Mouse (Mus musculus): ENCODE measurements around the gene Lgi4. TPM values are rescaled to one million over a fixed set of nuclear protein-coding genes. Genes with fewer than 3 reads are reported as not detected.

Lgi4 gene
- polyA plus RNA-seq, 1 experiment from 2014 or later: 0.29 TPM

GRCm38 (mm10) chr7:31052636-31053434 is 6.3 kb upstream of the Lgi4 start:
- ATAC-seq (ENCODE audit: low FRiP score): no peak
- Histone ChIP-seq H3K36me3 (replicated peaks) (no peaks in the 10 kb centered on the region), H3K9me3 (0 out of 2 replicates have a peak, but pooled peaks cover 2% of the 10 kb centered on the region), H3K4me3 (replicated peaks) (peak overlapping the region; percentile 25), H3K4me2 (peak overlapping the region; percentile 36), H3K4me1 (peaks cover 52% of the 10 kb centered on the region), H3K9ac (no peak overlapping the region), H3K27me3 (peaks cover 79% of the 10 kb centered on the region), H3K27ac (no peak overlapping the region)
- WGBS: under 1% methylated on average over 34 of the region's 34 CpGs

GRCm38 (mm10) chr7:31053882-31054447 is 5.2 kb upstream of the Lgi4 start:
- H3K9ac ChIP-seq: no peak overlapping the region
- H3K4me3 ChIP-seq (replicated peaks): no peak overlapping the region
- H3K9me3 ChIP-seq: 0 out of 2 replicates have a peak, but pooled peaks cover 2% of the 10 kb centered on the region
- no peak overlapping the region for H3K27ac ChIP-seq
- H3K4me2 ChIP-seq: no peak overlapping the region
- H3K4me1 ChIP-seq: peaks cover 52% of the 10 kb centered on the region
- H3K27me3 ChIP-seq: peaks cover 72% of the 10 kb centered on the region
- WGBS: 31% methylated on average over 10 of the region's 10 CpGs
- ATAC-seq (ENCODE audit: low FRiP score): no peak
- H3K36me3 ChIP-seq (replicated peaks): no peaks in the 10 kb centered on the region

GRCm38 (mm10) chr7:31054661-31055320 is 4.4 kb upstream of the Lgi4 start:
- Histone ChIP-seq H3K4me3 (replicated peaks) (no peak overlapping the region), H3K36me3 (replicated peaks) (no peaks in the 10 kb centered on the region), H3K4me2 (no peak overlapping the region), H3K9ac (no peak overlapping the region), H3K27me3 (peaks cover 64% of the 10 kb centered on the region), H3K4me1 (peaks cover 50% of the 10 kb centered on the region), H3K9me3 (0 out of 2 replicates have a peak, but pooled peaks cover 2% of the 10 kb centered on the region), H3K27ac (no peak overlapping the region)
- WGBS: 45% methylated on average over 11 of the region's 11 CpGs
- no peak for ATAC-seq (ENCODE audit: low FRiP score)

GRCm38 (mm10) chr7:31055354-31055824 is 3.8 kb upstream of the Lgi4 start:
- H3K9ac ChIP-seq: no peak overlapping the region
- H3K36me3 ChIP-seq (replicated peaks): no peaks in the 10 kb centered on the region
- peaks cover 44% of the 10 kb centered on the region for H3K4me1 ChIP-seq
- peaks cover 58% of the 10 kb centered on the region for H3K27me3 ChIP-seq
- WGBS: 2% methylated on average over 9 of the region's 10 CpGs
- no peak for ATAC-seq (ENCODE audit: low FRiP score)
- 0 out of 2 replicates have a peak overlapping the region, but pooled peaks have one; percentile 8 for H3K4me2 ChIP-seq
- no peaks in the 10 kb centered on the region for H3K9me3 ChIP-seq
- H3K4me3 ChIP-seq (replicated peaks): no peak overlapping the region
- H3K27ac ChIP-seq: no peak overlapping the region

- Histone ChIP-seq H3K27me3 (peaks cover 53% of the 10 kb centered on the region), H3K27ac (no peak overlapping the region), H3K4me2 (no peak overlapping the region), H3K9ac (no peak overlapping the region), H3K36me3 (replicated peaks) (no peaks in the 10 kb centered on the region), H3K4me1 (peaks cover 40% of the 10 kb centered on the region), H3K9me3 (no peaks in the 10 kb centered on the region), H3K4me3 (replicated peaks) (no peak overlapping the region)
- WGBS: 32% methylated on average over 3 of the region's 4 CpGs
- ATAC-seq (ENCODE audit: low FRiP score): no peak
Observed at GRCm38 (mm10) chr7:31055883-31056282, 3.3 kb upstream of the Lgi4 start.

GRCm38 (mm10) chr7:31056448-31056847 is 2.7 kb upstream of the Lgi4 start:
- Histone ChIP-seq H3K4me2 (no peak overlapping the region), H3K4me1 (peaks cover 34% of the 10 kb centered on the region), H3K9ac (no peak overlapping the region), H3K27me3 (peaks cover 48% of the 10 kb centered on the region), H3K27ac (no peak overlapping the region), H3K9me3 (no peaks in the 10 kb centered on the region), H3K36me3 (replicated peaks) (no peaks in the 10 kb centered on the region), H3K4me3 (replicated peaks) (no peak overlapping the region)
- ATAC-seq (ENCODE audit: low FRiP score): no peak
- 78% methylated on average over 7 of the region's 7 CpGs for WGBS

- no peak within 1 kb of the TSS for H3K9ac ChIP-seq
- H3K4me2 ChIP-seq: no peak within 1 kb of the TSS
- no peaks in the 10 kb centered on the region for H3K36me3 ChIP-seq (replicated peaks)
- peaks cover 28% of the 10 kb centered on the region for H3K4me1 ChIP-seq
- H3K27ac ChIP-seq: no peak within 1 kb of the TSS
- H3K27me3 ChIP-seq: peaks cover 41% of the 10 kb centered on the region
- whole genome bisulfite sequencing: 87% methylated on average over 2 of the region's 2 CpGs
- no peak for ATAC-seq (ENCODE audit: low FRiP score)
- no peaks in the 10 kb centered on the region for H3K9me3 ChIP-seq
- H3K4me3 ChIP-seq (replicated peaks): no peak within 1 kb of the TSS
Observed at GRCm38 (mm10) chr7:31057071-31057470, 2.1 kb upstream of the Lgi4 start, which contains the start of gene Fxyd1. Gene Fxyd1, minus strand, starts transcription at chr7:31057199.

- Histone ChIP-seq H3K4me2 (no peak overlapping the region), H3K4me3 (replicated peaks) (no peak overlapping the region), H3K27me3 (peaks cover 35% of the 10 kb centered on the region), H3K9me3 (no peaks in the 10 kb centered on the region), H3K9ac (no peak overlapping the region), H3K36me3 (replicated peaks) (no peaks in the 10 kb centered on the region), H3K4me1 (peaks cover 21% of the 10 kb centered on the region), H3K27ac (no peak overlapping the region)
- ATAC-seq (ENCODE audit: low FRiP score): no peak
- 73% methylated on average over 5 of the region's 5 CpGs for WGBS
Observed at GRCm38 (mm10) chr7:31057730-31058129, 1.4 kb upstream of the Lgi4 start.

- H3K9ac ChIP-seq: no peak overlapping the region
- WGBS: 81% methylated on average over 6 of the region's 6 CpGs
- no peaks in the 10 kb centered on the region for H3K36me3 ChIP-seq (replicated peaks)
- no peaks in the 10 kb centered on the region for H3K9me3 ChIP-seq
- H3K4me3 ChIP-seq (replicated peaks): no peak overlapping the region
- H3K4me2 ChIP-seq: no peak overlapping the region
- peaks cover 16% of the 10 kb centered on the region for H3K4me1 ChIP-seq
- H3K27ac ChIP-seq: no peak overlapping the region
- peaks cover 30% of the 10 kb centered on the region for H3K27me3 ChIP-seq
- no peak for ATAC-seq (ENCODE audit: low FRiP score)
Observed at GRCm38 (mm10) chr7:31058211-31058610, 931 bp upstream of the Lgi4 start.

GRCm38 (mm10) chr7:31059919-31060620 is 928 bp downstream of the Lgi4 start:
- WGBS: 60% methylated on average over 10 of the region's 11 CpGs
- Histone ChIP-seq H3K9me3 (no peaks in the 10 kb centered on the region), H3K27ac (no peak overlapping the region), H3K27me3 (peaks cover 11% of the 10 kb centered on the region; the same call in 1 of the 2 replicates), H3K9ac (no peak overlapping the region), H3K4me1 (peaks cover 11% of the 10 kb centered on the region), H3K4me2 (no peak overlapping the region), H3K4me3 (replicated peaks) (no peak overlapping the region), H3K36me3 (replicated peaks) (no peaks in the 10 kb centered on the region)
- ATAC-seq (ENCODE audit: low FRiP score): no peak

- no peaks in the 10 kb centered on the region for H3K36me3 ChIP-seq (replicated peaks)
- H3K9ac ChIP-seq: no peak overlapping the region
- peaks cover 6% of the 10 kb centered on the region for H3K4me1 ChIP-seq
- ATAC-seq (ENCODE audit: low FRiP score): no peak
- no peak overlapping the region for H3K27ac ChIP-seq
- H3K4me3 ChIP-seq (replicated peaks): no peak overlapping the region
- WGBS: 87% methylated on average over 7 of the region's 7 CpGs
- no peak overlapping the region for H3K4me2 ChIP-seq
- H3K27me3 ChIP-seq: 0 out of 2 replicates have a peak, but pooled peaks cover 7% of the 10 kb centered on the region
- no peaks in the 10 kb centered on the region for H3K9me3 ChIP-seq
Observed at GRCm38 (mm10) chr7:31060621-31061010, 1.5 kb downstream of the Lgi4 start.

All from forebrain, embryonic 12.5 days (tissue).